Mouse (Mus musculus): ENCODE measurements around the gene Tspan5.

DNA sequence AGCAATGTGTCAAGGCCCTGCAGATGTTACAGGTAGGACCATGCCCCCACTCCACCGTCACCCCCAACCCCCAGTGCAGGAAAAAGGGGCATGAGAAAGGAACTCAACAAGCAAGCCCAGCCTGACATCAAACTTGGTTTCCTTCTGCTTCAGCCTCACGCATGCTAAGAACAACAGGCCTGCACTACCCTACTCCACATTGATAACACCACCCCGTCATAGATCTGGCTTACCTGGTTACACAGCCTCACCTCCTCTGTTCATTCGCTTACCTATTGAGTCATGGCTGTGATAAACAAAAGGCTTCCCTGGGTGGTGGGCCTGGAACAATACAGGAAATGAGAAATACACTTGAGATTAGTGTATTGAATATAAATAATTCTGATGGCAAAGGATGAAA lies 26.8 kb upstream of the Tspan5 start:
- no peak for TF ChIP-seq POLR2A (IDR thresholded peaks at IDR 0.05; ENCODE audit: extremely low read depth, insufficient read depth, low read length)
- no peak for TF ChIP-seq CTCF (IDR thresholded peaks at IDR 0.05; ENCODE audit: extremely low read depth, insufficient read depth, low read length)

All from cortical plate, adult 2 months (tissue).